Mouse (Mus musculus) cerebellum, postnatal 10 days (tissue): ENCODE results near the gene Ces1g.

ENCODE experiments used
- DNase-seq, 2 experiments: peaks; one replicate each; pipeline ENCODE4 v3.0.0; 2021; ENCODE audit warnings: mixed read lengths in 2 of 2

Ces1g gene

DNA sequence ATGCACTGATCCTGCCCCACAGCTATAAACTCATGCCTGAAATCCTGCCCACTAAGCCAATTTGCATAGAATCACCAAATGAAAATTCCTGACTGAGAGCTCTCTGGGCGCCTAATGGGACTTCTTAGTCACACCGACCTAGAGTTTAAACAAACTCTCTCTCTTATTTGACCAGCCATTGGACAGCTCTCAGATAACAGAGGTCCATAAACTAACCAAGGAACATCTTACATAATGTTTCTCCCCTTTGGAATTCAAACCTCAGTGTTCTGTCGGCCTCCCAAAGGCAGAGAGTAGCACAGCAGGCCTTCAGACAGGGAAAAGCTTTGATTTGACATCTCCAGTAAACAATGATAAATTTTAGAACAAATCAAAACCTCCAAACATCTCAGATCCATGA lies at the start of gene Ces1g:
Gene Ces1g (minus strand): TSS at position 102 of the 400 bp plus-strand sequence.
- no peak for DNase-seq

DNA sequence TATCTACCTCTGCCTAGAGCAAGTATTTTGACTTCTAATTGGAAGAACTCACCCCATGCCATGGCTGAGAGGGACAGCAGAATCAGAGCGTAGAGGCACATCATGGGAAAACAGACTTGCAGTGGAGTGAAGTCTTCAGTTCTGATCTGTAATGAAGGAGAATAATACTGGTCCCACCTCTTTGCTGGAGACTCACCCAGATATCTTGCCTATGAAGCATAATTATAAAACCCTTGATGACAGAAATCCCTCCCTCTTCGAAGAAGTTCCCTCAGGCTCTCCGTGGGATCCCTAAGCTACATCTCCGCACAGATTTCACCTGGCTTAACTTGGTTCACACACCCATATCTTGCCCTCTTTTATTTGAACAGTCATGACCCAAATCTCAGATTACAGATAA lies 42.5 kb upstream of the Ces1g start, which contains the start of gene Ces1h:
Gene Ces1h (minus strand): TSS at position 101 of the 400 bp plus-strand sequence.
- DNase-seq: no peak

DNA sequence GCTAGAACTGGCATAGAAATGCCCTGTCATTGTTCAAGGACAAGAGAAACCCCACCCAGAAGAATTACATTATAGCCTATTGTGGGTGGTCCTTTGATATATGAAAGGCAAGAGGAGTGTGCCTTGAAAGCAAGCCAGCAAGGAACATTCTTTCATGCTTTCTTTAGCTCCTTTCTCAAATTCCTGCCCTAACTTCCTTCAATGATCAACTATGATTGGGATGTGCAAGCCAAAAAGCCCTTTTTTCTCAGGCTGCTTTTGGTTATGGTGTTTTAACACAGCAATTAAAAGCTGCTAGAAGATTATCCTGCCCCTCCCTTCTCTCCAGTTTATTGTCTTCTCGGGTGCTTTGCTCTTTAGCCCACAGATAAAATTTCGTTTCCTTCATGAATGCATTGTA lies 32.4 kb upstream of the Ces1g start:
- no peak for DNase-seq

DNA sequence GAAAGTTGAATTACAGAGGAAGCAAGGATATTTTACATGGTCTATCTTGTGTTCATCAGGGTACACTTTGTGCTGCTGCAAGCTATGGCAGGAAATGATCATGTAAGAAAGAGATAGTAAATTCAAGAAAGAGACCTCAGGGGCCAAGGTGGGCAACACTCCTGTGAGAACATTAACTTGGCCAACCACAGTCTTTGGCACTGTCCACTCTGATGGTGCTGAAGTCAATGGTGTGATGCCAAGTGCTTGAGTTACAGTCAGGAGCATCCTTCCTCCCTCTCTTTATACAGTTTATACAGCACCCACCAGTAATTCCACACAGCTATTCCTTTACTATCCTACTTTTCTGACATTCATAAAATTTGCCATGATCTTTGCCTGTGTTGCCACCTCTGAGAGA lies 23.0 kb upstream of the Ces1g start:
- no peak for DNase-seq

DNA sequence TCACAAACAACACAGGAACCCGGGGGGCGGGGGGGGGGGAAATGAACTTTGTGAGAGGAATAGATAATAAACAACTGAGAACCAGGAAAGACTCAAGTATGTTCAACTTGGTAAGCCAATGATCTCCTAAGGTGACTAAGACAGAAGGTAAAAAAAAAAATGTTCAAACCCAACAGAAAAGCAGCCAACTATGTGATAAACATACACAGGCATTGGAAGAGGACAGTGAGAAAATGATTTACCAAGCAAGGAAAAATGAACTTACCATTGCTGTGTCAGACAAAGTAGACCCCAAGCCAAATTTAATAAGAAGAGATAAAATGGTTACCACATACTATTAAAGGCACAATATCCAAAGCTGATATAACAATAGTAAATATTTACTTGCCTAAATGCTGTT lies 2.4 kb upstream of the Ces1g start:
- no peak for DNase-seq

DNA sequence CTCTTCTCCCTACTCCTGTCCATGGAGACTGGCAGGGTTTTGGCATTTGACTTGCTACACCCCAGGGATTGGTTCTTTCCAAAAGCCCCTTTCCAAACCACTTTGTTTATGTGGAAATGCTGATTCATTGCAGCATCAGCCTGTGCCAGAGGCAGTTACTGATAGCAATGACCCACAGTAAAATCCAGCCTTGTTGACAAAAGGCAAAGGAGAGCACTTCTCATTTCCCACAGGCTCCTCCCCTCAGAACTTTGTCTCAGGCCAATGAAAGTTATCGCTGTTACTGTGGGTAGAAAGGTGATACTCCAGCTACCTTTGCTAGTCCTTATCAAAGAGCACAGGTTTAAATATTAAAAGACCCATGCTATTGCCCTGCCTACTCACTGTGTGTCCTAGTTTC lies 4.4 kb downstream of the Ces1g start:
- DNase-seq: no peak

DNA sequence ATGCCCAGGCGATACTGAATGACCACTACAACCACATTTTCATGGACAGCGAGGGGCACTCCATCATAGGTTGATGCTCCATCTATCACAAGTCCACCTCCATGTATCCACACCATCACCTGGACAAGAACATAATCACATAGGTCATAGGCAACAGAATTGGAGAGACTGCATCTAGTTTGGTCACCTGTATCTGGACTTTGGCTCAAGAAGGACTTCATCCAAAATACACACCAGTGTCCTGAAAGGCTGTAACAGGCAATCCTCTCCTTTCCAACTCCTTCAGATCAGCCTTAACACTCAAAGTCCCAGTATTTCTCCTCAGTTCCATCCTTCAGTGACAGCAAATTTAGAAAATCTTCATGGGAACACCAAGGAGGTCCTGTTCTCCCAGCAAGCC lies 6.0 kb downstream of the Ces1g start:
- DNase-seq: no peak

DNA sequence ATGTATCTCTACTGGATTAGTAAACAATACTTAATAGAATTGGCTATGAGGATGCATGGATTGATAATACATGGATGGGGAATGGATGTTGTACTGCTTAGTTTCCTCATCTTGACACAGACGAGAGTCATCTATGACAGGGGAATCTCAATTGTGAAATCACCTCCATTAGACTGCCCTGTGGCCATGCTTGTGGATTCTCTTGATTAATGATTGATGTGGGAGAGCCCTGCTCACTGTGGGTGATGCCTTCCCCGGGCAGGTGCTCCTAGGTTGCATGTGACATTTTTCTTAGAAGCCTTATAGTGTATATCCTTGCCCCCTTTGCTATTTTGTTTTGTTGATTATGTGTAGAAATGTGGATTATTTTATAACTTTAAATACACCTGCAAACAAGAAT lies 12.0 kb downstream of the Ces1g start:
- no peak for DNase-seq

DNA sequence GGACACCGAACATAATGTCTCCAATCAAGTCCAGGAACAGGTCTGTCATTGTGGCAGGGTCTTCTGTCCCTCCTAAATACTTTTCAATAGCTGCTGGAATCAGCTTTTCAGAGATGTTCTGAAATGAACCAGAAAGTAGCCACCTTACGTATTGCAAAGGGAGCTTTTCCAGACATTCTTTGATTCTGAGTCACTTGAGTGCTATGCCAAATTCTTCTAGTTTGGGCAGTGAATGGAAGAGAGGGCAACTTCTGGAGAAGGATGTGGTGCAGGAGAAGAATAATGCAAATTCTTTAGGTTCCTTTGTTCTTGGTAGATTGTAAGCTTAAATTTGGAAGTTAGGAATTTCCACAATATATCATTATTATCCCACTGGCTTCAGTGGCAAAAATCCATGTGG lies 20.1 kb downstream of the Ces1g start:
- no peak for DNase-seq

DNA sequence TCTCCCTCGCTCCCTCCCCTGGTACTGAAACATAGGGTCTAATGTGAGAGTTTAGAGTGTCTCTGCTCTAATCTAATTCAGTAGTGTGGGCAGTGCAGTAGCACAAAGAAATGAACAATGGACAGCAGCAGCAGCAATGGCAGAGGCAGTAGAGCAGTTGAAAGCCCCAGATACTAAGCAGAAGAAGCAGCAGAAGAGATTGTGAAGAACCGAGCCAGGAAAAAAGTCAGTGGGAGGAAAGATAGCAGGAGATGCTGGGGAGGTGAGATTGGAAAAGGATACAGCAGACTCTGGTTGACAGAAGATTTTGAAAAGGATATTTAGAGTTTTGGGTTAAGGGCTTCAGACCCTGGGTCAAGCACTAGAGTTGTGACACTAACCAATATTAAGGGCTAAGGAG lies 21.6 kb downstream of the Ces1g start:
- DNase-seq: no peak

DNA sequence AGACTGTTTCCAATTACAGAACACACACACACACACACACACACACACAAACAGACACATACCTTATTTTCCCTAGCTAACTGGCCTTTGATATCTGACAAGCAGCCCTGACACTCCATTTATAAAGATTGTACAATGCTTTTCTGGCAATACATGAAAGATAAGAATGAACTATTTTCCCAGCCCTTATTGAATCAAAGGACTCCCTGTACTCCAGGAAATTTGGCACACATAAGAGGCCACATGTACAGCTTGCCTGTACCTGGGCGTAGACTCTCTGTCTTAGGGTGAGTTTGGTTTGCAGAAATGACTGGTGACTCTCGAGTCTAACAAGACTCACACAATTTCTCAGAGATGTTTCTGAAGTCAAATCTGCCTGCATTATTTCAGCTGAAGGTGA lies 53.2 kb downstream of the Ces1g start:
- no peak for DNase-seq

DNA sequence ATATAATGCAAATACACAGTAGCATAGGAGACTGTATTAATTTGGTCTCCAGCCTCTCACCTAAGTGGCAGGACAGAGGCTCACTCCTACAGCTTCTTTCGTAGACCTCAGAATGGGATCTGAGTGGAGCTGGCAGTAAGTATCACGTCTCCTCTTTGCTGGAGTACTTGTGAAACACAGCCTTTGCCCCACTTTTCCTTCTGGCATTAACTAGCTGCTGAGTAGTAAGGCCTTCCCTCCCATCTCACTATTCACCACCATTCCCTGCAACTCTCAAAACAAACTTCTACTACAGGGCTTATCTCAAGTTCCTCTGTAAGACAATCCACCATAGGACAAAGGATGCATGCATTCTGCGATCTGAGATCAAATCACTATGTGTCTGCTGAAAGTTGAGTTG lies 54.8 kb downstream of the Ces1g start:
- no peak for DNase-seq

DNA sequence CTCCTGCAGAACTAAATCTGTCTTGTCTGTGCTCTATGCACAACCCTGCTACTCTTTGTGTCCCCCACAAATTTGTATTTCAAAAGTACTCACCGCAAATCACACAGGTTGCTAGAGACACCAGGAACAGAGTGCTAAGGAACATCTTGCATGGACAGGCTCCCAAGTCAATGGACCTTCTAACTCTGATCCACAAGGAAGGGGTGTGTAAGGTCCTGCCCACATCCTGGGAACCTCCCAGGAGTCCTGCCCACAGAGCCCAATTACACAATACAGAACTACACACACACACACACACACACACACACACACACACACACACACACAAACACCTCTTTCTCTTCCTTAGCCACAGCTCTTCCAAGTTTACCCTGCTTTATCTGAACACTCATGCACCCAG lies 57.6 kb downstream of the Ces1g start, which contains the start of gene Ces1f:
Gene Ces1f (minus strand): TSS at position 192 of the 400 bp plus-strand sequence.
- DNase-seq: no peak

DNA sequence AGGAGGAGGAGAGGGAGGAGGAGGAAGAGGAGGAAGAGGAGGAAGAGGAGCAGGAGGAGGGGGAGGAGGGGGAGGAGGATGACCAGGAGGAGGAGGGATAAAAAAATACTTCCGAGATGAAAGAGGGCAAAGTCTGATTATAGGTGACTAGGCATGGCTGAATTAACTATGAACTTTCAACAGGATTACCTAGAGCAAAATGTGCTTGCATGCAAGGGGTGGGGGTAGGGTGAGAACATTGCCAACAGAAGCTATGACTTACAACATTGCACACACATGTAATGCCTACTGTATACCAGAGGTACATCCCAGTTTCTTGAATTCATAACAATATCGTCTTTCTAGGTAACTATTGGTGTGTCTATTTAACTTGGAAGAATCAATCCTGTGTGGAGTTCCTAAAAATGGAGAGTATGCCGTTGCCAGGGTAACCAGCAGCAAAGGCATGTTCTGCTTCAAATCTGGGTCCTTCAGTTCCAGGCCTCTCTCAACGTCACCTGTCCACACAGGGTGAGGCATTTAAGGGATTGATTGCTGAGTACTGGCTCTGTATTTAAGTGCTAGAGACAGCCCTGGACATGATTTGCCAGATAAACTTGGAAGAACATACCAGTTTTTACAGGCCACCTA lies 58.8 kb downstream of the Ces1g start:
- no peak for DNase-seq

DNA sequence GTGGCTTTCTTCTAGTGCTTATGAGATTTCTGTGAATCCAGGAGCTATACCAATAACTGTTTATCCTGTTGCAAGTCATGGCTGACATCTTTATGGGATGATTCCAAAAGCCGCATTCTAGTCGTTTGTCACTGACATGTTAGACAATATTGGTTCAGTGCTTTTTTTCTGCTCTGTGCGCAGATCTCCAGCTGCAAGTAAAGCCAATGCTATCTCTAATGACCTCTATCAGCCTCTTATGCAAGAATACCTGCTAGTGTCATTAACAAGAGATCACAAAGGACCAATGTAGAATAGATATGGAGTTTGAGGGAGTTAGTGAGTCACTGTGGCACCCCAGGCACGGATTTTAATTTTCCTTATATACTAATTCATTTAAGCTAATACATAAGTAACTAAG lies 62.5 kb downstream of the Ces1g start:
- no peak for DNase-seq

DNA sequence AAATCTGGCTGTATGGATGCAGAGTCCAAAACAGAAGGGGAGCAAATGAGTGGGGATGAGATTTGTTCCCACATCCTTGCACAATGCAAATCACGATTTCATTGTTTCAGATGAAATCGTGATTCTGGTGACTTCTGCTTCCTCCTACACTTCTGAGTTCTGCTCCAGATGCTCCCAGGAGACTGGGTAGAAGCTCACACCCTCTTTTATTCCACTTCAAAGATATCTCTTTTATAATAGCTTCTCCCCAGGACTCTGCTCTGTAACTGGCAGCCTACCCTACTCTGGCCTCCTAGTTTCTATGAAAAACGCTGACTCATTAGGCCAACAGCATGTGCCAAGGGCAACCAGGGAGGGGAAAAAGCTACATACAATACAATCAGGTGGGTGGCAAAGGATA lies 63.8 kb downstream of the Ces1g start:
- no peak for DNase-seq

DNA sequence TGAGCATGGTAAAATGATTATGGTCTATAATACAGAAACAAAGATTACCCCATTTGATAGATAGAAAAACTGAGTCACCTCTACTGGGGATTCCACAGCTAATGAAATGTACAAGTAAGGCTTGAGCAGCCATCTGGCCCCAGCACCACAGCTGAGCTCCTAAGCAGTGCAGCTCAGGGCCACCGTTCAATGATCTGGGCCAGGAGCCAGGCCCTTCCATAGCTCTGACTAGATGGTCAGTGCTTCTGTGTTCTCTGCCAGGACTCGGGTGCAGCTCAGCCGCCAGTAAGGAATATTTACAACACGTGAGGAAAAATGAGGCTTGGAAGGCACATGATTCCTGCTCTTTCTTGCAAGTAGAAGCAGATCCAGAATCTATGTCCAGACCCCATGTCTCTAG lies 64.4 kb downstream of the Ces1g start:
- peak; percentile 65 to 83 for DNase-seq

DNA sequence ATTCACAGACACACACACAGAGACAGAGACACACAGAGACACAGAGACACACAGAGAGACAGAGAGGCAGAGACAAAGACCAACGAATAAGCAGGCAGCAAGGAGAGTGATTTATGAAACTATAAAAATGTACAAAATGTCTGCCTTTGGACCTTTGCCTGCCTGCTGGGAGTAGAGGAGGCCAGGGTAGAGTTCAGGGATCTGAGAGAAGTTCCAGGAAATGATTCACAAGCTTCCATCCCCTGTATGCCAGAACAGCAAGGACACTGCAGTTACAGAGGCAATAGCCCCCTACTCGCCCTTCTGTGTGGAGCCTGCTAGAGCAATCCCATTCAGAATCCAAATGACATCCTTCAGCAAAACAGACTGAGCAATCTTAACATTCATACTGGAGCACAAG lies 75.7 kb downstream of the Ces1g start:
- no peak for DNase-seq

DNA sequence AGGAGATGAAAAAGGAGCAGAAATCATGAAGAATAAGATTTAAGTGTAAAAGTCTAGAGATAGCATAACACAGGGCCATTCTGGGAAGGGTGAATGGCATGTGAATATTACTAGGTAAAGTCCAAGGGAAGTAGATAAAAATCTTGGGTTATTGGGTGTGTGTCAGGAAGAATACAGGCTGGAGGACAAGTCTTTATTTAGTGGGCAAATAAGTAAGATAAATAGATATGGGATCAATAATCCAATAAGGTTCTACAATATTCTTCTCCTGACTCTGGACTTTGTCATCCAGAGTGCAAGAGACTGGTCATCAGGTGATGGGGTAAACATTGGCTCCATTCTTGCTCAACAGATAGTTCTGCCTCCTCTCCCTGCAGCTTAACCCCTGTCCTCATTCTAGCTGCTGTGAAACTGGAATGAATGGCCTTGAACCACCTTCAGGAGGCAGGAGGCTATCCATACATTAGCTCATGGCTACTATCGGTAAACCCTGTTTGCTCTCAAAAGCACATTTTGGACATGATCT lies 84.6 kb downstream of the Ces1g start:
- no peak for DNase-seq
